Mouse (Mus musculus): ENCODE measurements at regions not wholly inside any gene's neighbourhood (a gene's known extent, or its start where the extent isn't known, plus 50 kb on each side); places are given as distances from the start of the nearest gene placed in this dataset.

GRCm38 (mm10) chr14:58510790-58511189 is 440.4 kb downstream of the Fgf9 start:
- no peak for ATAC-seq

GRCm38 (mm10) chr14:58509106-58509505 is 438.8 kb downstream of the Fgf9 start:
- no peaks in the 10 kb centered on the region for H3K36me3 ChIP-seq (ENCODE audit: control insufficient read depth, insufficient read depth, low read length)
- 73% methylated on average over 4 of the region's 4 CpGs for WGBS
- H3K9me3 ChIP-seq (ENCODE audit: control insufficient read depth, low read length), result no peaks in the 10 kb centered on the region; the same call in 1 of the 2 replicates

More at GRCm38 (mm10) chr14:58510790-58511189, 440.4 kb downstream of the Fgf9 start:
- no peaks in the 10 kb centered on the region for H3K36me3 ChIP-seq (ENCODE audit: control insufficient read depth, insufficient read depth, low read length)
- H3K4me1 ChIP-seq (ENCODE audit: control insufficient read depth, insufficient read depth, low read length), result no peaks in the 10 kb centered on the region
- H3K9me3 ChIP-seq (ENCODE audit: control insufficient read depth, low read length), result no peaks in the 10 kb centered on the region; the same call in 1 of the 2 replicates
- WGBS, result 77% methylated on average over 4 of the region's 4 CpGs
- no peak overlapping the region for H3K27ac ChIP-seq (ENCODE audit: low read length)
- H3K9ac ChIP-seq (ENCODE audit: low read depth, low read length), result no peak overlapping the region
- H3K4me3 ChIP-seq (ENCODE audit: low read length), result no peak overlapping the region
- H3K4me2 ChIP-seq (ENCODE audit: low read depth, low read length), result no peak overlapping the region
- H3K27me3 ChIP-seq (replicated peaks; ENCODE audit: control insufficient read depth, insufficient read depth, low read length), result no peaks in the 10 kb centered on the region

GRCm38 (mm10) chr14:58506490-58506889 is 436.1 kb downstream of the Fgf9 start:
- Histone ChIP-seq H3K9me3 (ENCODE audit: control insufficient read depth, low read length) (no peaks in the 10 kb centered on the region; the same call in 1 of the 2 replicates), H3K4me3 (ENCODE audit: low read length) (no peak overlapping the region), H3K27ac (ENCODE audit: low read length) (no peak overlapping the region), H3K4me2 (ENCODE audit: low read depth, low read length) (no peak overlapping the region), H3K9ac (ENCODE audit: low read depth, low read length) (no peak overlapping the region), H3K27me3 (replicated peaks; ENCODE audit: control insufficient read depth, insufficient read depth, low read length) (no peaks in the 10 kb centered on the region), H3K4me1 (ENCODE audit: control insufficient read depth, insufficient read depth, low read length) (no peaks in the 10 kb centered on the region), H3K36me3 (ENCODE audit: control insufficient read depth, insufficient read depth, low read length) (no peaks in the 10 kb centered on the region)
- ATAC-seq, result no peak
- WGBS, result 64% methylated on average over 3 of the region's 3 CpGs

More at GRCm38 (mm10) chr14:58509106-58509505, 438.8 kb downstream of the Fgf9 start:
- H3K4me2 ChIP-seq (ENCODE audit: low read depth, low read length), result no peak overlapping the region
- ATAC-seq, result no peak
- no peak overlapping the region for H3K4me3 ChIP-seq (ENCODE audit: low read length)
- no peaks in the 10 kb centered on the region for H3K27me3 ChIP-seq (replicated peaks; ENCODE audit: control insufficient read depth, insufficient read depth, low read length)
- no peak overlapping the region for H3K27ac ChIP-seq (ENCODE audit: low read length)
- H3K9ac ChIP-seq (ENCODE audit: low read depth, low read length), result no peak overlapping the region
- H3K4me1 ChIP-seq (ENCODE audit: control insufficient read depth, insufficient read depth, low read length), result no peaks in the 10 kb centered on the region

- Histone ChIP-seq H3K4me3 (ENCODE audit: low read length) (no peak overlapping the region), H3K4me1 (ENCODE audit: control insufficient read depth, insufficient read depth, low read length) (no peaks in the 10 kb centered on the region), H3K9ac (ENCODE audit: low read depth, low read length) (no peak overlapping the region), H3K27ac (ENCODE audit: low read length) (no peak overlapping the region), H3K4me2 (ENCODE audit: low read depth, low read length) (no peak overlapping the region), H3K27me3 (replicated peaks; ENCODE audit: control insufficient read depth, insufficient read depth, low read length) (no peaks in the 10 kb centered on the region), H3K36me3 (ENCODE audit: control insufficient read depth, insufficient read depth, low read length) (no peaks in the 10 kb centered on the region), H3K9me3 (ENCODE audit: control insufficient read depth, low read length) (no peaks in the 10 kb centered on the region; the same call in 1 of the 2 replicates)
- ATAC-seq, result no peak
Measured at GRCm38 (mm10) chr14:58505841-58506240, 435.5 kb downstream of the Fgf9 start.

- Histone ChIP-seq H3K9ac (ENCODE audit: low read depth, low read length) (no peak overlapping the region), H3K27ac (ENCODE audit: low read length) (no peak overlapping the region), H3K4me3 (ENCODE audit: low read length) (no peak overlapping the region), H3K27me3 (replicated peaks; ENCODE audit: control insufficient read depth, insufficient read depth, low read length) (no peaks in the 10 kb centered on the region), H3K4me1 (ENCODE audit: control insufficient read depth, insufficient read depth, low read length) (no peaks in the 10 kb centered on the region), H3K36me3 (ENCODE audit: control insufficient read depth, insufficient read depth, low read length) (no peaks in the 10 kb centered on the region), H3K9me3 (ENCODE audit: control insufficient read depth, low read length) (no peaks in the 10 kb centered on the region), H3K4me2 (ENCODE audit: low read depth, low read length) (no peak overlapping the region)
- WGBS, result 68% methylated on average over 8 of the region's 8 CpGs
- no peak for ATAC-seq
Measured at GRCm38 (mm10) chr14:58502890-58503289, 432.5 kb downstream of the Fgf9 start.

- H3K27ac ChIP-seq (ENCODE audit: low read length), result 0 out of 2 replicates have a peak overlapping the region, but pooled peaks have one; percentile 9
Measured at GRCm38 (mm10) chr14:58500014-58500413, 429.7 kb downstream of the Fgf9 start.

GRCm38 (mm10) chr14:58499501-58499900 is 429.2 kb downstream of the Fgf9 start:
- Histone ChIP-seq H3K9ac (ENCODE audit: low read depth, low read length) (no peak overlapping the region), H3K27me3 (replicated peaks; ENCODE audit: control insufficient read depth, insufficient read depth, low read length) (no peaks in the 10 kb centered on the region), H3K4me2 (ENCODE audit: low read depth, low read length) (no peak overlapping the region), H3K9me3 (ENCODE audit: control insufficient read depth, low read length) (no peaks in the 10 kb centered on the region), H3K36me3 (ENCODE audit: control insufficient read depth, insufficient read depth, low read length) (no peaks in the 10 kb centered on the region), H3K27ac (ENCODE audit: low read length) (no peak overlapping the region), H3K4me3 (ENCODE audit: low read length) (no peak overlapping the region), H3K4me1 (ENCODE audit: control insufficient read depth, insufficient read depth, low read length) (no peaks in the 10 kb centered on the region)
- peak; percentile 38; the same call in 1 of the 2 replicates for ATAC-seq
- WGBS, result 32% methylated on average over 6 of the region's 6 CpGs

More at GRCm38 (mm10) chr14:58500014-58500413, 429.7 kb downstream of the Fgf9 start:
- Histone ChIP-seq H3K9me3 (ENCODE audit: control insufficient read depth, low read length) (no peaks in the 10 kb centered on the region), H3K9ac (ENCODE audit: low read depth, low read length) (no peak overlapping the region), H3K4me2 (ENCODE audit: low read depth, low read length) (no peak overlapping the region), H3K36me3 (ENCODE audit: control insufficient read depth, insufficient read depth, low read length) (no peaks in the 10 kb centered on the region), H3K4me1 (ENCODE audit: control insufficient read depth, insufficient read depth, low read length) (no peaks in the 10 kb centered on the region), H3K4me3 (ENCODE audit: low read length) (no peak overlapping the region), H3K27me3 (replicated peaks; ENCODE audit: control insufficient read depth, insufficient read depth, low read length) (no peaks in the 10 kb centered on the region)
- ATAC-seq, result no peak
- 51% methylated on average over 2 of the region's 2 CpGs for WGBS

- no peak overlapping the region for H3K9ac ChIP-seq (ENCODE audit: low read depth, low read length)
- no peak overlapping the region for H3K27ac ChIP-seq (ENCODE audit: low read length)
- H3K27me3 ChIP-seq (replicated peaks; ENCODE audit: control insufficient read depth, insufficient read depth, low read length), result no peaks in the 10 kb centered on the region
- no peak for ATAC-seq
- no peaks in the 10 kb centered on the region for H3K9me3 ChIP-seq (ENCODE audit: control insufficient read depth, low read length)
- H3K4me2 ChIP-seq (ENCODE audit: low read depth, low read length), result no peak overlapping the region
- no peaks in the 10 kb centered on the region for H3K36me3 ChIP-seq (ENCODE audit: control insufficient read depth, insufficient read depth, low read length)
- no peaks in the 10 kb centered on the region for H3K4me1 ChIP-seq (ENCODE audit: control insufficient read depth, insufficient read depth, low read length)
- H3K4me3 ChIP-seq (ENCODE audit: low read length), result no peak overlapping the region
- WGBS, result 66% methylated on average over 7 of the region's 7 CpGs
Measured at GRCm38 (mm10) chr14:58499071-58499470, 428.7 kb downstream of the Fgf9 start.

GRCm38 (mm10) chr14:58496902-58497301 is 426.6 kb downstream of the Fgf9 start:
- Histone ChIP-seq H3K27me3 (replicated peaks; ENCODE audit: control insufficient read depth, insufficient read depth, low read length) (no peaks in the 10 kb centered on the region), H3K36me3 (ENCODE audit: control insufficient read depth, insufficient read depth, low read length) (no peaks in the 10 kb centered on the region), H3K9ac (ENCODE audit: low read depth, low read length) (no peak overlapping the region), H3K9me3 (ENCODE audit: control insufficient read depth, low read length) (no peaks in the 10 kb centered on the region), H3K27ac (ENCODE audit: low read length) (no peak overlapping the region), H3K4me2 (ENCODE audit: low read depth, low read length) (no peak overlapping the region), H3K4me3 (ENCODE audit: low read length) (no peak overlapping the region), H3K4me1 (ENCODE audit: control insufficient read depth, insufficient read depth, low read length) (no peaks in the 10 kb centered on the region)
- ATAC-seq, result no peak
- WGBS, result 91% methylated on average over 3 of the region's 3 CpGs

- Histone ChIP-seq H3K4me2 (ENCODE audit: low read depth, low read length) (no peak overlapping the region), H3K27me3 (replicated peaks; ENCODE audit: control insufficient read depth, insufficient read depth, low read length) (no peaks in the 10 kb centered on the region), H3K9ac (ENCODE audit: low read depth, low read length) (no peak overlapping the region), H3K36me3 (ENCODE audit: control insufficient read depth, insufficient read depth, low read length) (no peaks in the 10 kb centered on the region), H3K4me1 (ENCODE audit: control insufficient read depth, insufficient read depth, low read length) (no peaks in the 10 kb centered on the region), H3K4me3 (ENCODE audit: low read length) (no peak overlapping the region), H3K27ac (ENCODE audit: low read length) (no peak overlapping the region), H3K9me3 (ENCODE audit: control insufficient read depth, low read length) (no peaks in the 10 kb centered on the region)
- ATAC-seq, result no peak
- WGBS, result 78% methylated on average over 5 of the region's 5 CpGs
Measured at GRCm38 (mm10) chr14:58494400-58494987, 424.1 kb downstream of the Fgf9 start.
